Mouse (Mus musculus): ENCODE data around the gene Grb10.

DNA sequence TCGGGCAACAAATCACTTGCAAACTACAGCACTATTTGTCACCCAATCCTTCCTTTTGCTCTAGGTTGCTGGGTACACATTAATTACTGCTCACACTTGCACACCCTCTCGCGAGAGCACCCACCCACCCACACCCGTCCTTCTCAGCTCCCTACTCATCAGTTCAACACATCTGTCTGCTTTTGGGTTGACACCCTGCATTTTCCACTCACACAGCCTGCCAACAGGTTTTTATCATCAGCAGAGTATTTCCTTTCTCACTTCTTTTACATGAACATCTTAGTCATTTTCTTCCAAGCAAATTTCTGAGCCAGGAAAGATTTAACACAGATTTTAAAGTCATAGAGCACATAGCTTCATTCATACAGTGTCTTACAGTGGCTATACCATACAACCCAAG is 48.6 kb downstream of the Grb10 start:
- no peak for TF ChIP-seq CTCF (IDR thresholded peaks at IDR 0.05; ENCODE audit: low read depth, low read length)
- TF ChIP-seq POLR2AphosphoS5 (IDR thresholded peaks at IDR 0.05; ENCODE audit: insufficient replicate concordance, low read depth, low read length): no peak
- no peak for TF ChIP-seq GATA1 (IDR thresholded peaks at IDR 0.05; ENCODE audit: borderline replicate concordance, low read length)
